Mouse (Mus musculus) cerebellum, adult 2 months (tissue): ENCODE results near the gene Mlx.

Experiments used
- CTCF ChIP-seq: fragments of 200-500 bp; IDR thresholded peaks from 2 replicates; pipeline ENCODE4 v1.5.1; 2011; ENCODE audit warnings: low read depth, mild to moderate bottlenecking, control low read depth, low read length, moderate library complexity, borderline replicate concordance; ENCODE audit not compliant: insufficient read depth
- POLR2A ChIP-seq: fragments of 200-500 bp; IDR thresholded peaks from 2 replicates; pipeline ENCODE4 v1.6.1; 2011; ENCODE audit warnings: low read length, control low read depth, borderline replicate concordance; ENCODE audit not compliant: insufficient read depth

GRCm38 (mm10) chr11:101115564-101115963, 28.5 kb downstream of the Mlx start:
- TF ChIP-seq CTCF (no peak), POLR2A (no peak)
